Mouse (Mus musculus): Measurements from ENCODE around the gene Kcnh5.

Gene Kcnh5

DNA sequence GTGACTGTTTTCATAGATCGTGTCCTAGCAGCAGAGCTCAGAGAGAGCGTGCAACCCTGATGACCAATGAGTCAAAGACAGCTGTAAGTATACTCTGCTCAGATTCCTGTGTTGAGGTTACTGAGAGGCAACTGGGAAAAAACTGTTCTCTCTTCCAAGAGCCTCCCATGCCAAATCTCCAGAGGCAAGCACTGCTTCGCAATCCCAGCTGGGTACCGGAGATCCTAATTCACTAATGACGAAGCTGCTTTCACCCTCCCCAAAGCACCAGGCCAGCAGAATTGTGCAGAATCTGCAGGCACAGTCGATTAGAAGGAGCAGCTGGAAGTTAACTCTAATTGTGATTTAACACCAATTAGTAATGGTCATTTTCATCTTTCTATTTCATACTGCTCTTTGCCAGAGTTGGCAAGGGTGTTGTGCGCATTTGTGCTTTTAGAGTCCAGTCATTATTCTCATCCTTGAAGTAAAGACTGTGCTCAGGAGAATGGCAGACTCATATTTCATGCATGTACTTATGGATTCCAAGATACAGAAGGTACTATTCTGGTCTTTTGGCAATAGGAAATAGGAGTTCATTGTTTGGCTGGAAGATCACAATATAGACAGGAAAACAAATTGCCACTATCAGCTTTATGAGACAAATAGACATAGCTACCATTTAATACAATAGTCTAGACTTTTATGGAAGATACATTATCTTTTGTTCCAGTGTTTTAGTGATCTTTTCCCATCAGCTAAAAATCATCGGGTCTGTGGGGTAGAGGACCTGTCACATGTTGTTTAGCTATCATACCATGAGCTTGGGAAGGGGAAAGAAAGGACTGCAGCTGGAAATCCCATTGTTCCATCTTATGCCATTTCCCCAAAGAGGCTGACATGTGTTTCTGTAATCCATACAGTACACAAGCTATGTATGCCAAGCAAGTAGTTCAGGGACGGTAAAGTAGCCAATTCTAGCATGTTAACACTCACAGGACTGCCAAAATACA lies 225.7 kb downstream of the Kcnh5 start:
- no peak for DNase-seq

DNA sequence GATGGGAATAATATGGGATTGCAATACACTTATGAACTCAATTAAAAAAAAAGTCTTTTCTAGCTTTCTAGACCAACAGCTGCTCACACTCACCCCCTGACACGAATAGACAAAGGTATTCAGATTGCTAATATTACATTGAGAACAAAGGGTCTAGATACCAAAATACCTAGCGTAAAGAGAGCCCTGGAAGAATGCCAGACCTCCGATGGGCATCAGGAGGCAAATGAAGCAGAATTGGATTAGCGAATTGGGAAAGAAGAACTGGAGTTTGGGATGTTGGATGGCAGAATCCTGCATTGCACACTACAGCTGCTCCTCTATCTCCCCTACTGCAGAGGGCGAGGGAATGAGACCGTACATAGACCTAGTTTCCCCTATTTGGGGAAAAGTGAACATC lies 275.8 kb downstream of the Kcnh5 start:
- DNase-seq = no peak

DNA sequence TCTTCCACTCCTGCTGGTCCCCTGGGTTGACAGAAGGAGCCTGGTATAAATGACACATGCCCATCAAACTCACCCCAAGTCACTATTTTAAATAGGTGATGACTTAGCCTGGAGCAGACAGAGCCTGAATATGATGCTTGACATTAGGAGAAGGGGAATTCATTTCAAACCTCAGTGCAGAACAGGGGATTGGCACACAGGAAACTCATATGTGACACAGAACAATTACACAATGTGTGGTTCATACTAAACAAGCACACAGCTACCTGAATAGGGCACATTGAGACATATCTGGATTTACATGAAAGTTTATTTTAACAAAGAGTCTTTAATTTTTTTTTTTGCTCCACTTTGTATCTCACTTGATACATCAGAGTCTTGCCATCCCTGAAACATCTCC lies 276.4 kb downstream of the Kcnh5 start:
- no peak for DNase-seq

DNA sequence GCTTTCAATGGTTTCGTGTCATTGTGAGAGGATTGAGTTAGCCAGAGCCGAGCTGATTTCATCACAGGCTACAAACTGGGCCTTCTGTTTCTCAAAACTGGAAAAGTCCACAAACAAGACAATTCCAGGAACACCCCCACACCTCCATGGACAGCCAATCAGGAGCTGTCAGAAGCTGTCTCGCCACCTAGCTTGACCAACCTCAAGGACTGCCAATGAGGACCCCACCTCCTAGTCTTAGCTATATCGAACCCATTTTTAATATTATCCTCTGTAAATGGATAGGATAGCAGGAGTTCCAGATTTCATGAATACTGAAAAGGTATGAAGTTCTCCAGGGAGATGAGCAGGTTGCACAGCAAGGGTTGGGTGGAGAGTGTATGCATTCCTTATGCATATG lies 278.1 kb downstream of the Kcnh5 start:
- DNase-seq = no peak

DNA sequence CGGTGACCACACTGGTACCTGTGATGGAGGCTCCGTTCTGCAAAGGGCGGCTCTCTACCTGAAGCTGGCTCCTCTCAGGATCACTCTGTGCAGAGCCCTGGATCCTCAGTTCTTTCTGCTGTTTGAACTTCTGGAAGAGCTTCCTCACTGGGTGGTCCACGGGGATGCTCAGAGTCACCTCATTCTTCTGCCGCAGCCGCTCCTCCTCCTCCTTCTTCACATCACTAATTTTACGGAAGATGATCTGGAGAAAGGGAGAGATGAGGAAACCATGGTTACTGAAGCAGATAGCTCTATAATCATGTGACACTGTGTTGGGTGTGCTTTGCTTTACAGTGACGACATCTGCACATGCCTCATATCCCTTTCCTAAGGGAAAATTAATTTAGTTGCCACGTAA lies 278.9 kb downstream of the Kcnh5 start:
- no peak for DNase-seq

DNA sequence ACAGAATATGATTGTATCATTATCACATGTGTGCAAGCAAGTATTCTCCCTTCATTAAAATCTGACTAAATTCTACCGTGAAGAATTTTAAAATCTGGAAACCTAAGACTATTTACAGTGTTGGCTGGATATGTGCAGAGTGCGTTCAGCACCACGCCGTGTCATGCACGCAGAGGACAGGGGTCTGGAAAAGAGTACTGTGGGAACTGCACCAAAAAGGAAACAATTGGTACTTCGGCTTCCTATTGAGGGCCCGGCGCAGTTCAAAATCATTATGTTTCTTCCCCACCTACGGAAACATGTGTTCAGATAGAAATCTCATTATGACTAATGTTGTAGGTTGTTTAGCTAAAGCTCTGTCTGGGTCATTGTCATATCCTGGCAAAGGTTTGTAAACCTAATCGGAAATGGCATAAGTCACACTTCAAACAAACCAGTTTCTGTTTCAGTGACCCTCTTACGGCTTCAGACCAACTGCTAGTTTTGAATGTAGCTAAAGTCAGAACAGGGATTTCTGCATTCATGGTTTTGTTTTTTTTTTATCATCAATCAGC lies 282.2 kb downstream of the Kcnh5 start:
- no peak for DNase-seq

DNA sequence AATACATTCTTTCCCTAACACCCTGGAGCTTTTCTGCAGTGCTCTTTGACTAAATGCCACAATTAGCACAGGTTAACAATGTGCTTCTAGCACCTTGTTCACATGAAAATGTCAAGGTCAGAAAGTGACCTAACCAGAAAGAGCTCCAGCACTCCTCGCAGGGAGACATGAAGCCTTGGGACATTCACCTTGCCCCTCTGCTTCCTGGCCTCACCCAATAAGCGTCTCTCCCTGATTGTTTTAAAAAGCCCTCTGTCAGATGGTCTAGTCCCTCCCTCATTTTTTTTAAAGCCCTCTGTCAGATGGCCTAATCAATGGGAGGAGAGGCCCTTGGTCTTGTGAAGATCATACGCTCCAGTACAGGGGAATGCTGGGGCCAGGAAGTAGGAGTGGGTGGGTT lies 287.7 kb downstream of the Kcnh5 start:
- DNase-seq = no peak

DNA sequence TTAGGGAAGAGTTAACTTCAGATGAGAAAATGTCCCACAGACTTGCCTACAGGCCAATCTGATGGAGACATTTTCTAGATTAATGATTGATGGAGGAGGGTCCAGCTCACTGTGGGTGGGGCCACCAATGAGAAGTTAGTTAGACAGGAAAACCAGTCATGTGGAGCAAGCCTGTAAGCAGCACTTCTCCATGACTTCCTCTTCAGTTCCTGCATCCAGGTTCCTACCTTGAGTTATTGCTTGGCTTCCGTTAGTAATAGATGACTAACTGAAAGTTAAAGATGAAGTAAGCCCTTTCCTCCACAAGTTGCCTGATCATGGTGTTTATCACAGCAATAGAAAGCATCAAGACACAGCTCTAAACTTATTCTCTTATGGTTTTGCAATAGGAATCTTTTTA lies 290.1 kb downstream of the Kcnh5 start:
- no peak for DNase-seq

DNA sequence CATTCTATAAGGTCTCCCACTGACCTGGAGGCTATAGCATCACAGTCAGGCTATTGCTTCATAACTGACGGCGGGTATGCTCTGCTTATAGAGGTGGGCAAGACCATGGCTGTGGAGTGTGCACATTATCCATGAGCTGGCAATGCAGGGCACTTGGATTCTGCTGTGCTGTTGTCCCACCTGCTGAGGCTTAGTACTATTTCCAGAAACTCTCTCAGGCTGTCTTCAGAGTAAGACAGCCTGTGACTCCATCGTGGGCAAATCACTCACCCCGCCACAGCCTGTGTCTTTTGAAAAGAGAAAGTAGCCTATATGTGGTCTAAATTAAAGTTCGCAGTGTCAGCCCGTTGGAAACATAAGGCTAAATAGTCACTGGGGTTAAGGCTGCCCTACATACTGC lies 295.8 kb downstream of the Kcnh5 start:
- DNase-seq = no peak

DNA sequence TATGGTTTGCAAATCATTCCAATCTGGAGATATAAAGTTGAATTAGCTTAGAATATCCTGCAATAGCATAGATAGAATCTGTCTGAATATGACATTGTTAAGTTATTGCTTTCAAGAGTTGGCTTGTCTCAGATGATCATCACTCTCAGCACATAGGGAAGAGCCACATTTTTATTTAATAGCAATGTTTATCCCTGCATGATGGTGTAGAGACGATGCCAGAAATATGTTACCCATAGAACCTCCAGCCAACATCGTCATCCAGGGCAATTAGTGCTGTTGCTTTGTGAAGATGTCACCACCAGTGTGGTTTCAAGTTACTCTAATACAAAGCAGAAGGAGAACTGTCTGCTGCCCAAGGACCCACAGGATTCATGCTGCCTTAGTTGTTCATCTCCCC lies 321.5 kb downstream of the Kcnh5 start:
- no peak for DNase-seq

DNA sequence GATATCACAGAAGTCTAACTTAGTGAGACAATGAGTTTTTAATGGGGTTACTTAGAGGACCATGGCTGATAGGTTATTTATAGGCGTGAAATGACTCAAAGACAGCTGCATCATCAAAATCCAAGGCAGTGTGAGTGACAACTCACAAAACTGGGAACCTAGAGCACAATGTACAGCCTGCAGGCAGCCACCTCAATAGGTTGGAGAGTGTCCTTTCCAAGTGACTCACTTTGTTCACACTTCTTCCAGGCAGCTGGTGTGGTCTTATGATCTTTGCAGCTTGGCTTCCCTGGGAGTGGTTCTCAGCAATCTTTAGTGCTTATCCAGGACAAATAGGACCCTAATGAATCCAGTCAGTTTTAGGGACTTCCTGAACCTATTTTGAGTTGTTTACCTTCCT lies 322.9 kb downstream of the Kcnh5 start:
- DNase-seq = no peak

DNA sequence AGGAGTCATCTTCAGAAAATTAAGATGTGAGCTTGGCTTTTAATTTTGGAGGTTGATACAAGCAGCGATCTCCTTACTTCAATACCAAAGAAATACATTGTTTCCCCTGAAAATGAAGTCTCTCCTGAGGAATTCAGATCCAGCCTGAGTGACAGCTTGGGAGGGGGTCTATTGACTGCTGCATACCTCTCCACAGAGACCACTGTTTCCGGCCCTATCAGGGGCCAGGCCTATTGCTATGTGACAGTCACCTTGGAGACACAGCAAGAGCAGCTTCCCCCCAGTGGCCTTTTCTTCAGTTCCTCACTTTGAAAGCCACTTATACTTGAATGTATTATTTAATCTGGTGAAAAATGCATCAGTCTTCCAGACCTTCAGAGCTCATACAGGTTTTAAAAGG lies 326.8 kb downstream of the Kcnh5 start:
- DNase-seq = no peak

DNA sequence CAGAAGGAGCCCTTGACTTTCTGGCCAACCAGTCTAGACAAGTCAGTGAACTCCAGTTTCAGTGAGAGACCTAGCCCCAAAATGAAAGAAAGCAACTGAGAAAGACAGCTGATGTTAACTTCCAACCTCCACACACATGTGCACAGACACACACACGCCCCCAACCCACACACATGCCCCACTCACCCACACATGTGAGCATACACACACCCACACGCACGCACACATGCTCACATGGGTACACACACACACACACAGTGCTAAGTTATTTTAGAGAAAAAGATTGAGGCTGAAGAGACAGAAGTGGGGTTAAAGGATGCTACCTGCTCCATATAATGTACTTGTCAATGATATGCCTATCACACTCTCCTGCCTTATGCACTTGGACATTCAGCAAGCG lies 327.2 kb downstream of the Kcnh5 start:
- no peak for DNase-seq

DNA sequence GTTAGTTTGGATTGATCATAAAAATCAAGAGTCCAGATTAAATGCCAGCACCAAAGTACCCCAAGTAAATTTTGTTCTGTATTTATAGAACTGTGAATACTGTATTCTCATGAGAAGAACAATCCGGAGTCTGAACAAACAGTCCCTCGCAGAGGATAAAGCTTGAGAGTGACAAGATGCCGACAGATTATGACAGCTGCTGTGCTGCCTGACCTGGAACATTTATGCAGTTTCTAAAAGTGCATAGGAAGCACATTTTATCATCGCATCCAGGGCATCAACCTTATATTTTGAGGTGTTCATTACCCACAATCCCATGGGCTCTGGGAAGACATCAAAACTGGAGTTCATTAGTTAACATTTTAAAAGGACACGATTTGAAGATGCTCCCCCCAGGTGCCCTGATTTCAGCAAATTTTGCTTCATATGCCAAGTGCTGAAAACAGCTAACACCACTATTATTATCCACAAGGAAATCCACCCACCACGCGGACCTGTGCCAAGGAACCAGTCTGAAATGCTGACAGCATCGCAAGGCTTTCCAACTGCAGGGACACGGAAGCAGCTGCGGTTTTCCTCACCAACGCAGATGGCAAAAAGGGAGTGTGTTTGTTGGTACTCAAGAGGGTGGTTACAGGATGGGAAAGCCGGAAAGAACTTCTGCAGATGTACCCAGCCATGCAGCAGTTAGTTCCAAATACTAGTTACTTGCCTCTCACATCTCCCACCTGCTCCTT lies 328.4 kb downstream of the Kcnh5 start:
- peak; percentile 2 for DNase-seq
